25 mouse cellular contexts compared by ENCODE assay signal in genomic region chr10:88167438-88168077, GRCm38 (mm10). TPM values are rescaled to one million over a fixed set of nuclear protein-coding genes. Genes with fewer than 3 reads are reported as not detected.
DNase-seq lines count a peak whose midpoint lies in the region; ATAC-seq and TF ChIP-seq lines count a peak whose summit lies in the region.
"Had no signal": no experiment of that assay in that cellular context is flagged by ENCODE, and none has a peak within 500 bp of the region (broad histone marks: within the 10 kb centered on the region; RNA-seq: fewer than 3 reads in every experiment).

No protein-coding gene starts in this region.

- no peak overlapping the region for H3K27ac ChIP-seq in embryonic facial prominence, embryonic 14.5 days (replicated peaks; ENCODE audit: low read depth, low read length)
- no peak overlapping the region for H3K27ac ChIP-seq in embryonic facial prominence, embryonic 10.5 days (replicated peaks)
- no peak overlapping the region for H3K27ac ChIP-seq in liver, embryonic 16.5 days (ENCODE audit: low read length)
- 0 out of 2 replicates have a peak overlapping the region, but pooled peaks have one; percentile 18 for H3K27ac ChIP-seq in lung, embryonic 14.5 days (ENCODE audit: low read depth)
- peak overlapping the region; percentile 59 for H3K27ac ChIP-seq in lung, embryonic 16.5 days (ENCODE audit: low read length)
- H3K27ac ChIP-seq: embryonic facial prominence, embryonic 13.5 days; forebrain, embryonic 13.5 days; forebrain, embryonic 15.5 days had no signal

- H3K4me1 ChIP-seq in embryonic facial prominence, embryonic 14.5 days (ENCODE audit: control insufficient read depth, insufficient read depth, low read length) = no peaks in the 10 kb centered on the region
- H3K4me1 ChIP-seq in embryonic facial prominence, embryonic 10.5 days = no peaks in the 10 kb centered on the region
- no peaks in the 10 kb centered on the region for H3K4me1 ChIP-seq in liver, embryonic 16.5 days (ENCODE audit: control insufficient read depth, low read depth, low read length)
- no peaks in the 10 kb centered on the region for H3K4me1 ChIP-seq in lung, embryonic 14.5 days (ENCODE audit: insufficient read depth)
- H3K4me1 ChIP-seq in lung, embryonic 16.5 days (replicated peaks; ENCODE audit: control insufficient read depth, insufficient read depth, low read length) = no peaks in the 10 kb centered on the region
- peaks cover 3% of the 10 kb centered on the region for H3K4me1 ChIP-seq in lung, adult 2 months (ENCODE audit: control insufficient read depth, insufficient read depth, low read length)
- H3K4me1 ChIP-seq: embryonic facial prominence, embryonic 13.5 days; forebrain, embryonic 13.5 days; forebrain, embryonic 15.5 days had no signal

- 0 out of 2 replicates have a peak, but pooled peaks cover 4% of the 10 kb centered on the region for H3K9me3 ChIP-seq in embryonic facial prominence, embryonic 14.5 days (ENCODE audit: control insufficient read depth, low read length)
- peaks cover 3% of the 10 kb centered on the region; the same call in 1 of the 2 replicates for H3K9me3 ChIP-seq in embryonic facial prominence, embryonic 10.5 days
- no peaks in the 10 kb centered on the region for H3K9me3 ChIP-seq in liver, embryonic 16.5 days (replicated peaks; ENCODE audit: control insufficient read depth, low read length)
- H3K9me3 ChIP-seq in lung, embryonic 14.5 days (ENCODE audit: low read depth, low read length) = no peaks in the 10 kb centered on the region; the same call in 1 of the 2 replicates
- peaks cover 3% of the 10 kb centered on the region for H3K9me3 ChIP-seq in lung, embryonic 16.5 days (ENCODE audit: control insufficient read depth, low read length)
- H3K9me3 ChIP-seq: embryonic facial prominence, embryonic 13.5 days; forebrain, embryonic 13.5 days; G1E had no signal

- WGBS in embryonic facial prominence, embryonic 14.5 days = 67% methylated on average over 7 of the region's 7 CpGs
- WGBS in embryonic facial prominence, embryonic 10.5 days = 87% methylated on average over 7 of the region's 7 CpGs
- 61% methylated on average over 7 of the region's 7 CpGs for WGBS in liver, embryonic 16.5 days (ENCODE audit: insufficient replicate concordance)
- 56% methylated on average over 7 of the region's 7 CpGs for WGBS in lung, embryonic 14.5 days
- 52% methylated on average over 7 of the region's 7 CpGs for WGBS in lung, embryonic 16.5 days
- WGBS in lung, adult 2 months = 34% methylated on average over 7 of the region's 7 CpGs

- DNase-seq in embryonic facial prominence, embryonic 14.5 days (ENCODE audit: low spot score) = peak; percentile 10
- DNase-seq in embryonic facial prominence, embryonic 10.5 days (ENCODE audit: low spot score) = no peak
- no peak for DNase-seq in liver
- peak; percentile 18 for DNase-seq in lung, embryonic 14.5 days
- no peak for DNase-seq in lung, postnatal 10 days
- DNase-seq in lung, adult 2 months = no peak
- DNase-seq: adrenal gland, adult 8-10 months; adrenal gland, postnatal 14 days; adrenal gland, postnatal 36 days; B cell, adult 2 months; cerebellum, adult 11-12 months; cerebellum, adult 2 months; cerebellum, adult 9-10 months; cerebellum, postnatal 10 days; cerebellum, postnatal 25 days had no signal

- no peaks in the 10 kb centered on the region for H3K27me3 ChIP-seq in embryonic facial prominence, embryonic 14.5 days (replicated peaks; ENCODE audit: control insufficient read depth, insufficient read depth, low read length)
- no peaks in the 10 kb centered on the region for H3K27me3 ChIP-seq in embryonic facial prominence, embryonic 10.5 days (replicated peaks; ENCODE audit: low read depth, poor library complexity, severe bottlenecking)
- H3K27me3 ChIP-seq in liver, embryonic 16.5 days (ENCODE audit: control insufficient read depth, insufficient read depth, low read depth, low read length) = no peaks in the 10 kb centered on the region
- no peaks in the 10 kb centered on the region for H3K27me3 ChIP-seq in lung, embryonic 14.5 days (ENCODE audit: insufficient read depth, low read length)
- H3K27me3 ChIP-seq in lung, embryonic 16.5 days (ENCODE audit: control insufficient read depth, insufficient read depth, low read depth, low read length) = no peaks in the 10 kb centered on the region
- H3K27me3 ChIP-seq: CH12.LX; embryonic facial prominence, embryonic 13.5 days; forebrain, embryonic 13.5 days; forebrain, embryonic 15.5 days; Patski had no signal

- TF ChIP-seq CTCF in lung, embryonic 14.5 days (IDR thresholded peaks at IDR 0.05; ENCODE audit: low read depth) = no peak
- no peak for TF ChIP-seq CTCF in lung, adult 2 months (IDR thresholded peaks at IDR 0.05; ENCODE audit: insufficient read depth, low read length)

- TF ChIP-seq POLR2A in lung, adult 2 months (IDR thresholded peaks at IDR 0.05; ENCODE audit: borderline replicate concordance, extremely low read depth, low read depth, low read length) = no peak

- no peak for ATAC-seq in embryonic facial prominence, embryonic 14.5 days (ENCODE audit: low read depth)
- peak; percentile 51 for ATAC-seq in liver, embryonic 16.5 days (ENCODE audit: low read depth)
- ATAC-seq in lung, embryonic 14.5 days (ENCODE audit: insufficient read depth) = no peak
- ATAC-seq in lung, embryonic 16.5 days (ENCODE audit: low read depth) = peak; percentile 80
- ATAC-seq: activated CD4-positive, CD25-positive, alpha-beta regulatory T cell, adult 4 months; CD4-positive, CD25-positive, alpha-beta regulatory T cell, adult 4 months; forebrain, embryonic 13.5 days; forebrain, embryonic 15.5 days; Patski had no signal

- no peak overlapping the region for H3K9ac ChIP-seq in embryonic facial prominence, embryonic 14.5 days (ENCODE audit: low read depth, low read length)
- no peak overlapping the region for H3K9ac ChIP-seq in liver, embryonic 16.5 days (ENCODE audit: low read depth, low read length)
- no peak overlapping the region for H3K9ac ChIP-seq in lung, embryonic 14.5 days
- H3K9ac ChIP-seq in lung, embryonic 16.5 days (ENCODE audit: low read length) = no peak overlapping the region
- H3K9ac ChIP-seq: embryonic facial prominence, embryonic 13.5 days; forebrain, embryonic 13.5 days; forebrain, embryonic 15.5 days had no signal

- H3K4me2 ChIP-seq in embryonic facial prominence, embryonic 14.5 days (ENCODE audit: low read depth, low read length) = no peak overlapping the region
- no peak overlapping the region for H3K4me2 ChIP-seq in liver, embryonic 16.5 days (ENCODE audit: low read depth, low read length)
- no peak overlapping the region for H3K4me2 ChIP-seq in lung, embryonic 14.5 days
- no peak overlapping the region for H3K4me2 ChIP-seq in lung, embryonic 16.5 days (ENCODE audit: low read depth, low read length)
- H3K4me2 ChIP-seq: embryonic facial prominence, embryonic 13.5 days; forebrain, embryonic 13.5 days; forebrain, embryonic 15.5 days had no signal

- H3K36me3 ChIP-seq in embryonic facial prominence, embryonic 14.5 days (ENCODE audit: control insufficient read depth, insufficient read depth, low read length) = peaks cover 24% of the 10 kb centered on the region; the same call in 1 of the 2 replicates
- peaks cover 52% of the 10 kb centered on the region for H3K36me3 ChIP-seq in embryonic facial prominence, embryonic 10.5 days (replicated peaks)
- no peaks in the 10 kb centered on the region; the same call in 1 of the 2 replicates for H3K36me3 ChIP-seq in liver, embryonic 16.5 days (ENCODE audit: control insufficient read depth, insufficient read depth)
- peaks cover 29% of the 10 kb centered on the region; the same call in 1 of the 2 replicates for H3K36me3 ChIP-seq in lung, embryonic 14.5 days (ENCODE audit: insufficient read depth)
- peaks cover 4% of the 10 kb centered on the region; the same call in 1 of the 2 replicates for H3K36me3 ChIP-seq in lung, embryonic 16.5 days (ENCODE audit: control insufficient read depth, insufficient read depth, low read length)
- H3K36me3 ChIP-seq: forebrain, embryonic 15.5 days had no signal

- H3K4me3 ChIP-seq in embryonic facial prominence, embryonic 14.5 days (ENCODE audit: low read depth, low read length) = no peak overlapping the region
- no peak overlapping the region for H3K4me3 ChIP-seq in embryonic facial prominence, embryonic 10.5 days
- H3K4me3 ChIP-seq in liver, embryonic 16.5 days (ENCODE audit: low read depth, low read length) = no peak overlapping the region
- no peak overlapping the region for H3K4me3 ChIP-seq in lung, embryonic 14.5 days (ENCODE audit: low read depth, low read length)
- H3K4me3 ChIP-seq in lung, embryonic 16.5 days (ENCODE audit: low read length) = no peak overlapping the region
- H3K4me3 ChIP-seq in lung, adult 2 months (replicated peaks; ENCODE audit: extremely low read depth, low read depth, low read length) = no peak overlapping the region
- H3K4me3 ChIP-seq: embryonic facial prominence, embryonic 13.5 days; forebrain, embryonic 13.5 days; forebrain, embryonic 15.5 days had no signal

RNA-seq across cellular contexts. Expression of gene Nup37, which starts 20.8 kb away (rescaled TPM):
- 64.9 and 76.5 TPM in 2 replicates for polyA plus RNA-seq in embryonic facial prominence, embryonic 14.5 days (2014; fragmentation: Nextera tagmentation; extraction: Ambion mirVana)
- polyA plus RNA-seq in embryonic facial prominence, embryonic 10.5 days (2016; fragmentation: Nextera tagmentation; extraction: Ambion mirVana) = 113 and 118 TPM in 2 replicates
- 22.9 and 26.6 TPM in 2 replicates for polyA plus RNA-seq in liver, embryonic 16.5 days (2015; fragmentation: Nextera tagmentation; extraction: Ambion mirVana)
- 104 and 109 TPM in 2 replicates for polyA plus RNA-seq in lung, embryonic 14.5 days (2014; fragmentation: Nextera tagmentation; extraction: Ambion mirVana)
- 73.1 and 80.8 TPM in 2 replicates for polyA plus RNA-seq in lung, embryonic 16.5 days (2015; fragmentation: Nextera tagmentation; extraction: Ambion mirVana)
- 2.3 and 3.6 TPM in 2 replicates for polyA plus RNA-seq in lung, adult 2 months (2012; rRNA removed)

RNA-seq across cellular contexts. Expression of gene Parpbp, which starts 20.8 kb away (rescaled TPM):
- polyA plus RNA-seq in embryonic facial prominence, embryonic 14.5 days (2014; fragmentation: Nextera tagmentation; extraction: Ambion mirVana) = 10.4 and 14.0 TPM in 2 replicates
- 13.8 and 16.0 TPM in 2 replicates for polyA plus RNA-seq in embryonic facial prominence, embryonic 10.5 days (2016; fragmentation: Nextera tagmentation; extraction: Ambion mirVana)
- polyA plus RNA-seq in liver, embryonic 16.5 days (2015; fragmentation: Nextera tagmentation; extraction: Ambion mirVana) = 11.2 and 14.1 TPM in 2 replicates
- 17.8 and 22.1 TPM in 2 replicates for polyA plus RNA-seq in lung, embryonic 14.5 days (2014; fragmentation: Nextera tagmentation; extraction: Ambion mirVana)
- polyA plus RNA-seq in lung, embryonic 16.5 days (2015; fragmentation: Nextera tagmentation; extraction: Ambion mirVana) = 15.4 and 16.9 TPM in 2 replicates
- 0.24 and 0.25 TPM in 2 replicates for polyA plus RNA-seq in lung, adult 2 months (2012; rRNA removed)

RNA-seq across cellular contexts. Expression of gene Washc3, which starts 33.3 kb away (rescaled TPM):
- polyA plus RNA-seq in embryonic facial prominence, embryonic 14.5 days (2014; fragmentation: Nextera tagmentation; extraction: Ambion mirVana) = 65.5 and 65.9 TPM in 2 replicates
- 49.3 and 50.9 TPM in 2 replicates for polyA plus RNA-seq in embryonic facial prominence, embryonic 10.5 days (2016; fragmentation: Nextera tagmentation; extraction: Ambion mirVana)
- 23.8 and 25.4 TPM in 2 replicates for polyA plus RNA-seq in liver, embryonic 16.5 days (2015; fragmentation: Nextera tagmentation; extraction: Ambion mirVana)
- 55.6 and 60.4 TPM in 2 replicates for polyA plus RNA-seq in lung, embryonic 14.5 days (2014; fragmentation: Nextera tagmentation; extraction: Ambion mirVana)
- 60.4 and 71.0 TPM in 2 replicates for polyA plus RNA-seq in lung, embryonic 16.5 days (2015; fragmentation: Nextera tagmentation; extraction: Ambion mirVana)
- 9.3 and 14.4 TPM in 2 replicates for polyA plus RNA-seq in lung, adult 2 months (2012; rRNA removed)

Comparison
In these comparisons a context has a peak if more than half of its experiments do, and no peak if none do; other contexts are left out.
1. ATAC-seq: peak in liver, embryonic 16.5 days (single experiment) and lung, embryonic 16.5 days (single experiment); none in embryonic facial prominence, embryonic 14.5 days (single experiment) and lung, embryonic 14.5 days (single experiment).
2. DNase-seq: peak in embryonic facial prominence, embryonic 14.5 days (single experiment) and lung, embryonic 14.5 days (single experiment); none in embryonic facial prominence, embryonic 10.5 days (single experiment), liver (single experiment), lung, postnatal 10 days (single experiment) and lung, adult 2 months (single experiment).
3. H3K27ac ChIP-seq: peak in lung, embryonic 14.5 days (single experiment) and lung, embryonic 16.5 days (single experiment); none in embryonic facial prominence, embryonic 14.5 days (single experiment), embryonic facial prominence, embryonic 10.5 days (single experiment) and liver, embryonic 16.5 days (single experiment).